Mouse (Mus musculus) hindbrain, embryonic 16.5 days (tissue): ENCODE measurements around the gene Stum. TPM values are rescaled to one million over a fixed set of nuclear protein-coding genes. Genes with fewer than 3 reads are reported as not detected.

Experiments used
- polyA plus RNA-seq: library from polyadenylated mRNA; unstranded; fragments of >200 nt; fragmentation: Nextera tagmentation; extraction: Ambion mirVana; gene quantifications from 2 replicates; pipeline ENCODE4 v1.2.1, GENCODE M21; 2015

The Stum gene
- polyA plus RNA-seq, 1 experiment from 2014 or later: 18.6 TPM

Other genes with a start within 250 kb of the Stum start
- 17.7 and 22.2 TPM in 2 replicates for gene Psen2, start 220.1 kb downstream of the Stum start, polyA plus RNA-seq
- gene Itpkb, start 153.0 kb downstream of the Stum start, polyA plus RNA-seq: 3.8 and 4.0 TPM in 2 replicates
- gene Parp1, start 85.4 kb upstream of the Stum start, polyA plus RNA-seq: 80.2 and 91.9 TPM in 2 replicates
- 7.8 and 9.1 TPM in 2 replicates for gene Lin9, start 157.6 kb upstream of the Stum start, polyA plus RNA-seq
- gene Mixl1, start 213.5 kb upstream of the Stum start, polyA plus RNA-seq: not detected in 2 replicates
- gene Acbd3, start 242.5 kb upstream of the Stum start, polyA plus RNA-seq: 21.8 and 22.5 TPM in 2 replicates